Mouse (Mus musculus): ENCODE results near the gene Gpi1.

DNA sequence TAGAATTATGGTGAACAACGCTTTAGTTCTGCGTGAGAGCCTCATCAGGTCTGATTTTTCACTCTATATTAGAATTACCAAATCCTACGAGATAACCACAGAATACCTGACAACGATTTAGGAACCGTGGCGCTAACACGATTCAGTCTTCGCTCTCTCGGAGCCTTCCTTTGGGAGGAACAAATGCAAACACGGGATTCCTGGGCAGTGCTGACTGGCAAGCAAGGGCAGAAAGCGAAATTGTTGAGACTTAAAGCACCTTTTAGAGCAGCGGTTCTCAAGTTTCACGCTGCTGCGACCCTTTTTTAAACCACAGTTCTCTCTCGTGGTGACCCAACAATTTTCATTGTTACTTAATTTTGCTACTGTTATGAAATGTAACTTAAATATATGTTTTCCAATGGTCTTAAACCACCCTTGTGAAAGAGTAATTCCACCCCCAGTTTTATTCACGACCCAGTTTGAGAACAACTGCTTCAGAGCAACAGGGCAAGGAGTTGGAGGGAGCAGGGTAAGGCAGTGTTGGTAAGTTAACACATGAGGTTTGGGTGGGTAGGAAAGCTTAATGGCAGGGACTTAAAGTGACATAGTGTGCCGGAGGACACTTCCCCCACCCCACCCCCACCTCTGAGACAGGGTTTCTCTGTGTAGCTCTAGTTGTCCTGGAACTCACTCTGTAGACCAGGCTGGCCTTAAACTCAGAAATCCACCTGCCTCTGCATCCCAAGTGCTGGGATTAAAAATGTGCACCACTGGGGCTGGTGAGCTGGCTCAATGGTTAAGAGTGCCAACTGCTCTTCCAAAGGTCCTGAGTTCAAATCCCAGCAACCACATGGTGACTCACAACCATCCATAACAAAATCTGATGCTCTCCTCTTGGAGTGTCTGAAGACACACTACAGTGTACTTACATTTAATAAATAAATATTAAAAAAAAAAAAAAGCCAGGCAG is 4.8 kb upstream of the Gpi1 start:
- TF ChIP-seq POLR2A (IDR thresholded peaks at IDR 0.05; ENCODE audit: borderline replicate concordance, control insufficient read depth, low read depth, low read length) (no peak), CTCF (IDR thresholded peaks at IDR 0.05; ENCODE audit: control insufficient read depth, insufficient read depth, low read length) (no peak)

All from bone marrow, adult 2 months (tissue).